Mouse (Mus musculus) limb, embryonic 11.5 days (tissue): Measurements from ENCODE around the gene Manf. TPM values are rescaled to one million over a fixed set of nuclear protein-coding genes. Genes with fewer than 3 reads are reported as not detected.

ENCODE experiments used
- ATAC-seq: fragments of 200-750 bp; cut with Nextera tagmentation; 2 replicates; pipeline ENCODE4 v1.8.0; 2017; ENCODE audit warnings: low read depth; ENCODE audit not compliant: insufficient number of reproducible peaks, low FRiP score, low TSS enrichment
- DNase-seq: peaks from one replicate; pipeline ENCODE4 v3.0.0-alpha.2; 2015; ENCODE audit warnings: low spot score
- H3K27ac ChIP-seq: fragments of 300-500 bp; sonication (generic); replicated peaks from 2 replicates; pipeline ENCODE4 v1.5.1; 2014; ENCODE audit warnings: low read depth, mild to moderate bottlenecking, low read length
- H3K27me3 ChIP-seq: fragments of 300-500 bp; sonication (generic); 2 replicates; pipeline ENCODE4 v1.6.1; 2014; ENCODE audit warnings: mild to moderate bottlenecking, low read length, mixed read lengths; ENCODE audit not compliant: control insufficient read depth, insufficient read depth
- H3K36me3 ChIP-seq: fragments of 300-500 bp; sonication (generic); 2 replicates; pipeline ENCODE4 v1.6.1; 2014; ENCODE audit warnings: mild to moderate bottlenecking, low read length, moderate library complexity, mixed read lengths; ENCODE audit not compliant: control insufficient read depth, insufficient read depth
- H3K4me1 ChIP-seq: fragments of 300-500 bp; sonication (generic); 2 replicates; pipeline ENCODE4 v1.6.1; 2014; ENCODE audit warnings: low read length, mixed read lengths; ENCODE audit not compliant: control insufficient read depth, insufficient read depth
- H3K4me2 ChIP-seq: fragments of 300-500 bp; sonication (generic); 2 replicates; pipeline ENCODE4 v1.6.1; 2014; ENCODE audit warnings: low read depth, mild to moderate bottlenecking, moderate library complexity; ENCODE audit not compliant: severe bottlenecking
- H3K4me3 ChIP-seq: fragments of 300-500 bp; sonication (generic); 2 replicates; pipeline ENCODE4 v1.5.1; 2014; ENCODE audit warnings: low read depth, low read length
- H3K9ac ChIP-seq: fragments of 300-500 bp; sonication (generic); 2 replicates; pipeline ENCODE4 v1.6.1; 2014; ENCODE audit warnings: mild to moderate bottlenecking, low read length
- H3K9me3 ChIP-seq: fragments of 300-500 bp; sonication (generic); 2 replicates; pipeline ENCODE4 v1.6.1; 2016; ENCODE audit warnings: low read length; ENCODE audit not compliant: control insufficient read depth
- WGBS: fragments of 180-500 bp; shearing (Covaris S2); extraction: QIAGEN DNeasy Blood & Tissue Kit; methylation state at CpG from one replicate; pipeline ENCODE4 v1.1.7; 2014; 5-methylcytosine and 5-hydroxymethylcytosine counted together
- polyA plus RNA-seq: library from polyadenylated mRNA; unstranded; fragments of >200 nt; fragmentation: Nextera tagmentation; extraction: Ambion mirVana; gene quantifications from 2 replicates; pipeline ENCODE4 v1.2.1, GENCODE M21; 2014

The Manf gene
- polyA plus RNA-seq, 1 experiment from 2014 or later: 331 TPM

DNA sequence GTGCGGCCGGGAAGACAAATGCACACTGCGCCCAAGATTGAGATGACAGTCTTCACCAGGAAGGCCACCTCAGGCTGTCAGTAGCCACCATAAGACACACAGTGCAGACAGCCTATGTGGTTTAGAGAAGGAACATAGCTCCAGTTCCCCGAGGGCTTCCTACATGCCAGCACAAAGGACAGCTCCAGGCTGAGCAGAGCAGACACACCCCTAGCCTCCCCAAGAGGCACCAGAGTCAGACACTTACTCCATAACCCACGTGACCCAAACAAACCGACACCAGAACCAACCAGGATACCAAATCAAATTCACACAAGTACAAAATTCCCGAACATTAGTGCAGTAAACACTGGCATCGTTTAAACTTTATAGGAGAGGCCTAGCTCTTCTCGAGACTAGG, 2.5 kb downstream of the Manf start:
- no peak for ATAC-seq

DNA sequence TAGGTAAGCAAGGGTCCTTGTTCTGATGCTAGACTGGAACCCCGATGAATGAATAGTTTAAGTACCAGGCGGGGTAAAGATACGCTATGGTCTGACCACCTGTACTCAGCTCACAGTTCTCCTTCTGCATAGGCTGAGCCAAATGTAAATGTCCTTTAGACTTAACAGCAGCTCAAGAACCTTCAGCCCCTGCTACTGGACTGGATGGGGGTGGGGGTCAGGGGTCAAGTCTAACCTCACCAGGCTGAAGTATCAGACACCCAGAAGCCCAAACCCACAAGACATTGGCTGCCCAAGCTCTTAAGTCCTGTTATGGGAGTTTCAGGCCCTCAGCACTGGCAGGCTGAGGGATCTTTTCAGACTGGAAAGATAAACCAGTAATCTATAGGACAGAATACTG, 3.4 kb downstream of the Manf start:
- Histone ChIP-seq H3K27me3 (no peaks in the 10 kb centered on the region), H3K4me3 (no peak overlapping the region), H3K4me1 (peaks cover 31% of the 10 kb centered on the region), H3K4me2 (no peak overlapping the region), H3K9ac (no peak overlapping the region), H3K36me3 (peaks cover 16% of the 10 kb centered on the region; the same call in 1 of the 2 replicates), H3K9me3 (no peaks in the 10 kb centered on the region), H3K27ac (no peak overlapping the region)
- DNase-seq (no peak), ATAC-seq (no peak)
- 98% methylated on average over 3 of the region's 3 CpGs for WGBS

More for the DNA sequence above, 2.5 kb downstream of the Manf start:
- H3K4me1 ChIP-seq: peaks cover 23% of the 10 kb centered on the region
- H3K9ac ChIP-seq: no peak overlapping the region
- no peak overlapping the region for H3K4me2 ChIP-seq
- 84% methylated on average over 9 of the region's 9 CpGs for WGBS
- H3K27me3 ChIP-seq: no peaks in the 10 kb centered on the region
- no peak for DNase-seq
- H3K4me3 ChIP-seq: no peak overlapping the region
- no peak overlapping the region for H3K27ac ChIP-seq
- peaks cover 13% of the 10 kb centered on the region; the same call in 1 of the 2 replicates for H3K36me3 ChIP-seq
- no peaks in the 10 kb centered on the region for H3K9me3 ChIP-seq

DNA sequence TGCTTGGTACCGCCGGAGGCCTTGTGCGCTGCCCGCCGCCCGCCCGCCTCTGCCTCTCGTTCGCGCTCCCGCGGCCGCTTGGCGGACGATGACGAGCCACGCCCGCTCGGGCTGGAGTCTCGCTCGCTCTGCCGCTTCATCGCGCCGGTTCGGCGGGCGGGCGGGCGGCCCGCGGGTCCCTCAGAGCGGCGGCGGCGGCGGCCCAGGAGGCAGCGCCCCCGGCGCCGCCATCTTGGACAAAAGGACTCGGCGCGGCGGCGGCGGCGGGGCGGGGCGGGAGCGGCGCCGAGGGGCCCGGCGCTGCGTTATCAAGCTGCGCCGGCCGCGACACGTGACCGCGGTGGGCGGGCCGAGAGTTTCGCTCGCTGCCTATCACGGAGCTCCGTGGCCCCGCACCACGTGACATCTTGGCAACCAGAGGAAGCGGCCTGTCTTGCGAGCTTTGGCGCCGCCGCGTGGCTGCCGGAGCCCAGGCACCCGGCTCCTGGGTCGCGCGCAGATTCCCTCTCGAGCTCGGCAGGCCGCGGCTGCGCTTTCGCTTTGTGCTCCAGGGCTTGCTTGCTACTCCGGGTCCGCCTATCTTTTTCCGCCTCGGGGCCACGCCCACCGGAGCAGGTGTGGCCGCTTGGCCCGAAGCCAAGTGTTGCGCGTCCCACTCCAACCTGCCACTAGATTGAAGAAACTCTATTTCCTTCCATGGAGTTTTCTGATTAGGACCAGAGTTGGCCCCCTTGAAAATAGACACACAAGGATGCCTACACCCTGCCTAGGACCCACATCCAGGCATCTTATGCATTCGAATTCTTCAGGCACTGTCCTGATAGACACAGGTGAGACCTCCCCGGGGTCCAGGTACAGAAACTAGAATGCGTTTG, 4.7 kb downstream of the Manf start, which contains the start of gene Rbm15b:
Rbm15b (minus strand) TSS at position 601 of the 875 bp plus-strand sequence.
- H3K4me2 ChIP-seq: peak within 1 kb of the TSS; percentile 98
- H3K36me3 ChIP-seq: peaks cover 17% of the 10 kb centered on the region
- peak within 1 kb of the TSS; percentile 99 for H3K9ac ChIP-seq
- no peaks in the 10 kb centered on the region for H3K27me3 ChIP-seq
- DNase-seq: peak; percentile 98
- peak; percentile 75 for ATAC-seq
- WGBS: 3% methylated on average over 82 of the region's 101 CpGs
- no peaks in the 10 kb centered on the region for H3K9me3 ChIP-seq
- peak within 1 kb of the TSS; percentile 83 for H3K27ac ChIP-seq
- H3K4me1 ChIP-seq: peaks cover 37% of the 10 kb centered on the region
- peak within 1 kb of the TSS; percentile 97 for H3K4me3 ChIP-seq

DNA sequence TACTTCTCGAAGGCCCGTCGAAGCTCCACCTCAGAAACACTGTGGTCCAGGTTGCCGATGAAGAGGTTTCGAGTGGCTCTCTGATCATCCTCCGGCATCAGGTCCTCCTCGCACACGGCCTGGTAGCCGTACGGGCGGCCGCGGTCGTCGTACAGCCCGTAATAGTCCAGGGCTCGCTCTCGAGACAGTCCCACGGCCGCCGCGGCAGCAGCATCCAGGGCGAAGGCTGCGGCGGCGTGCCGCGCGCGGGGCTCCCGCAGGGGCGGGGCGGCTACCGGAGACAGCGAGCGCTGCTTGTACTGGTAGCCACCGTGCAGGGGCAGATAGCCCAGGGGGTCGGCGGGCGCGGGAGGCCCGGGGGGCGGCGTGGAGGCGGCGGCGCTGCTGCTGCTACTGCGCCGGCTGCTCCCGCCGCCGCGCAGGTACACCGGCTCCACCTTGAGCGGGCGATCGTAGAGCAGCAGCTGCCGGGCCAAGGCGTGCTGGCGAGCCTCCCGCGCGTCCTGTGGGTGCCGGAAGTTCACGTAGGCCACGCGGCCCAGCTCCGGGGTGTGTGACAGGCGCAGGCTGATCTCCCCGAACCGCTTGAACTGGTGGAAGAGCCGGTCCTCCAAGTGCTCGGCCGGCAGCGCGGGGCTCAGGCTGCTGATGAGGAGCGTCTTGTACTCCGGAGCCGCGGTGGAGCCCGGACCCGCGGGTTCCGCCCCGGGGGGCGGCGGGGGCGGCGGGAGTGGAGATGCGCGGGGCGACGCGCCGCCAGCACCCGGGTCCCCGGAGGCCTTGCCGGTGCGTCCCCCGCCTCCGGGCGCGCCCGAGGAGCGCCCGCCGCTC, 5.7 kb downstream of the Manf start:
- peaks cover 20% of the 10 kb centered on the region for H3K36me3 ChIP-seq
- no peaks in the 10 kb centered on the region for H3K27me3 ChIP-seq
- H3K4me1 ChIP-seq: peaks cover 37% of the 10 kb centered on the region
- under 1% methylated on average over 85 of the region's 107 CpGs for WGBS
- DNase-seq (peak; percentile 67), ATAC-seq (no peak)
- H3K4me3 ChIP-seq: peak overlapping the region; percentile 97
- H3K4me2 ChIP-seq: peak overlapping the region; percentile 98
- H3K9ac ChIP-seq: peak overlapping the region; percentile 99
- no peaks in the 10 kb centered on the region for H3K9me3 ChIP-seq
- peak overlapping the region; percentile 83 for H3K27ac ChIP-seq

DNA sequence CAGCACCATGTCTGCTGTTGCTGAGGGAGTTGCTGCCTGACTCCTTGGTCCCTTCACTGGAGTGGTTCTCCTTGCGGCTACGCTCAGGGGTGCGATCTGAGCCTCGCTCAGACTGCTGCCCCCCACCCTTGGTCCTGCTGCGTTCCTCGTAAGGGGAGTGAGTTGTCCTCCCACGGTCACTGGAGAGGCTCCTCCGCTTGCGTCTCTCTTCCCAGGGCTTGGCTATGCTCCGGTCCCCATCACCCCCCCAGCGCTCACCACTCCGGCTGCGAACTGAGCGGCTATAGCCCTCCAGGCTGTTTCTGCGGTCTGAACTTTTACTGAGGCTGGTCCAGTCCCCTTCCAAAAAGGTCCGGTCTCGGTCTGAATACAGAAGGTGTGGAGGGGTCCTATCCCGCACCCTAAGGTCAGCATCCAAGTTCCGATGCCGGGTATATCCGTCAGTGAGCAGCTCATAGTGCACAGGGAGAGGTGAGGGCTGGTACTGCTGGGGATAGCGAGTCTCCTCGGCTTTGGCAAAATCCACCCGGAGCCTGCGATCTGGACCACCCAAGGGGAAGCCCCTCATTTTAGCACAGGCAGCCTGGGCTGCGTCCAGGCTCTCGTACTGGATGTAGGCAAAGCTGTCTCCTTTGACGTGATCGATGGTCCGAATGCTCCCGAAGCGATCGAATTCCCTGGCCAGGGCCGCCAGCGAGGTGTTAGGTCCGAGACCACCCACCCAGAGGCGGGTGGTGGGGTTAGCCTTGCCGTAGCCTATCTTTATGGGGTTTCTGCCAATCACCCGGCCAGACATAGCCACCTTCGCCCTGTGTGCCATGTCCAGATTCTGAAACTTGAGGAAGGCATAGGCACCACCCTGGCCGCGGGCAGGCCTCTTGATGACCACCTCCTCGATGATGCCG, 6.5 kb downstream of the Manf start:
- no peaks in the 10 kb centered on the region for H3K27me3 ChIP-seq
- H3K9me3 ChIP-seq: no peaks in the 10 kb centered on the region
- peak overlapping the region; percentile 98 for H3K4me2 ChIP-seq
- DNase-seq: peak; percentile 63
- peaks cover 21% of the 10 kb centered on the region for H3K36me3 ChIP-seq
- peak overlapping the region; percentile 99 for H3K9ac ChIP-seq
- 19% methylated on average over 44 of the region's 44 CpGs for WGBS
- ATAC-seq: no peak
- H3K4me3 ChIP-seq: peak overlapping the region; percentile 97
- peaks cover 29% of the 10 kb centered on the region for H3K4me1 ChIP-seq
- H3K27ac ChIP-seq: no peak overlapping the region; the same call in 1 of the 2 replicates

DNA sequence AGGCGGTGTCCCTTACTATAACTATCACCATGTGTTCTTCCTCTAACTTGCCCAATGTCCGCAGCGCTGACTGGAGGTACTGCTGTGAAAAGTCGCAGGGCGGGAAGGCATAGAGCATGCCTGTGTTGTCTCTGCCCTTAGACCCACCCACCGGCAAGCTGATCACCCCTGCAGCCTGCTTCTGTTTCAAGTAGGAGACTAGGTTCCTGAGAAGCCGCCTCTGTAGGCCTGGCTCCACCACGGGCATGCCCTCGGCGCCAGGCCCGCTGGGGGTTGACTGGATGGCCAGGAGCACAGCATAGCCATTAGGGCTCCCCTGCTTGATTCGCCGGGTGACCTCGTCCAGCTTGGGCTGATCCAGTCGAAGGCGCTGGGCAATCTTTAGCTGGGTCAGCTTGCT, 7.5 kb downstream of the Manf start:
- no peak for ATAC-seq
- H3K36me3 ChIP-seq: peaks cover 15% of the 10 kb centered on the region

DNA sequence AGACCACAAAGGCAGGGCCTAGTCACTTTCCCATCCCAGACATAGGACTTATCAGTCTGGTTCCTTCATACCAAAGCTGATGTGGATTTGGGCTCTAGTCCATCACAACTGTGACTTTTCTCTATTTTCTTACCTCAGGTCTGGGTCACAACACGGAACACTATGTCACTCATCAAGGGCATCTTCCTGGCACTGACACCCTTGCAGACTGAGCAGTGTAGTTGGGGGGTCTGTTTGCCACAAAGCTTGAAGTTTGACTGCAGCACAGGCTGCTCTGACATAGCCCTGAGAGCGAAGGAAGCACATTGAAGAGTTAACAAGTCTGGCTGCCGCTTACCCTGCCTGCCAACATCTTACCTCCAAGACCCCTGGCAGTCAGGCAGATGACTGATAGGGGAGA, 8.7 kb downstream of the Manf start:
- DNase-seq (no peak), ATAC-seq (no peak)
- Histone ChIP-seq H3K9me3 (no peaks in the 10 kb centered on the region), H3K27me3 (no peaks in the 10 kb centered on the region), H3K9ac (no peak overlapping the region), H3K4me2 (peak overlapping the region; percentile 34; the same call in 1 of the 2 replicates), H3K4me1 (peaks cover 26% of the 10 kb centered on the region), H3K27ac (no peak overlapping the region), H3K4me3 (peak overlapping the region; percentile 10; the same call in 1 of the 2 replicates), H3K36me3 (peaks cover 12% of the 10 kb centered on the region)
- whole genome bisulfite sequencing: 83% methylated on average over 3 of the region's 3 CpGs

More for the DNA sequence above, 7.5 kb downstream of the Manf start:
- H3K9me3 ChIP-seq: no peaks in the 10 kb centered on the region
- peak overlapping the region; percentile 99 for H3K9ac ChIP-seq
- H3K27me3 ChIP-seq: no peaks in the 10 kb centered on the region
- H3K4me1 ChIP-seq: peaks cover 26% of the 10 kb centered on the region
- DNase-seq: peak; percentile 42
- peak overlapping the region; percentile 97 for H3K4me3 ChIP-seq
- H3K4me2 ChIP-seq: peak overlapping the region; percentile 98
- H3K27ac ChIP-seq: no peak overlapping the region
- 33% methylated on average over 16 of the region's 16 CpGs for WGBS
